Mouse (Mus musculus): ENCODE data around the gene Crhr2. TPM values are rescaled to one million over a fixed set of nuclear protein-coding genes. Genes with fewer than 3 reads are reported as not detected.

Gene Crhr2
- polyA plus RNA-seq, 1 experiment from 2014 or later: 0.22 TPM

- Histone ChIP-seq H3K9ac (ENCODE audit: low read depth, low read length) (no peak overlapping the region), H3K36me3 (ENCODE audit: control insufficient read depth, insufficient read depth, low read length) (no peaks in the 10 kb centered on the region), H3K4me1 (ENCODE audit: control insufficient read depth, insufficient read depth, low read length) (no peaks in the 10 kb centered on the region), H3K9me3 (ENCODE audit: control insufficient read depth, low read length) (no peaks in the 10 kb centered on the region), H3K4me2 (ENCODE audit: low read depth, low read length) (no peak overlapping the region), H3K27ac (ENCODE audit: low read length) (no peak overlapping the region), H3K27me3 (replicated peaks; ENCODE audit: control insufficient read depth, insufficient read depth, low read length) (no peaks in the 10 kb centered on the region), H3K4me3 (ENCODE audit: low read length) (no peak overlapping the region)
- 61% methylated on average over 1 of the region's 1 CpGs for WGBS
- ATAC-seq: no peak
Observed at GRCm38 (mm10) chr6:55133425-55133824, 609 bp upstream of the Crhr2 start.

GRCm38 (mm10) chr6:55131301-55131700, 1.5 kb downstream of the Crhr2 start:
- H3K4me3 ChIP-seq (ENCODE audit: low read length): no peak overlapping the region
- no peaks in the 10 kb centered on the region for H3K36me3 ChIP-seq (ENCODE audit: control insufficient read depth, insufficient read depth, low read length)
- no peaks in the 10 kb centered on the region for H3K27me3 ChIP-seq (replicated peaks; ENCODE audit: control insufficient read depth, insufficient read depth, low read length)
- no peak overlapping the region for H3K4me2 ChIP-seq (ENCODE audit: low read depth, low read length)
- H3K27ac ChIP-seq (ENCODE audit: low read length): no peak overlapping the region
- H3K4me1 ChIP-seq (ENCODE audit: control insufficient read depth, insufficient read depth, low read length): no peaks in the 10 kb centered on the region
- no peaks in the 10 kb centered on the region for H3K9me3 ChIP-seq (ENCODE audit: control insufficient read depth, low read length)
- no peak overlapping the region for H3K9ac ChIP-seq (ENCODE audit: low read depth, low read length)
- WGBS: 80% methylated on average over 4 of the region's 4 CpGs
- no peak for ATAC-seq

- H3K4me3 ChIP-seq (ENCODE audit: low read length): no peak overlapping the region
- WGBS: 38% methylated on average over 6 of the region's 6 CpGs
- H3K27ac ChIP-seq (ENCODE audit: low read length): no peak overlapping the region
- H3K4me2 ChIP-seq (ENCODE audit: low read depth, low read length): no peak overlapping the region
- no peak for ATAC-seq
- H3K36me3 ChIP-seq (ENCODE audit: control insufficient read depth, insufficient read depth, low read length): no peaks in the 10 kb centered on the region
- no peaks in the 10 kb centered on the region for H3K4me1 ChIP-seq (ENCODE audit: control insufficient read depth, insufficient read depth, low read length)
- H3K9me3 ChIP-seq (ENCODE audit: control insufficient read depth, low read length): no peaks in the 10 kb centered on the region
- no peak overlapping the region for H3K9ac ChIP-seq (ENCODE audit: low read depth, low read length)
- H3K27me3 ChIP-seq (replicated peaks; ENCODE audit: control insufficient read depth, insufficient read depth, low read length): no peaks in the 10 kb centered on the region
Observed at GRCm38 (mm10) chr6:55130631-55131030, 2.2 kb downstream of the Crhr2 start.

DNA sequence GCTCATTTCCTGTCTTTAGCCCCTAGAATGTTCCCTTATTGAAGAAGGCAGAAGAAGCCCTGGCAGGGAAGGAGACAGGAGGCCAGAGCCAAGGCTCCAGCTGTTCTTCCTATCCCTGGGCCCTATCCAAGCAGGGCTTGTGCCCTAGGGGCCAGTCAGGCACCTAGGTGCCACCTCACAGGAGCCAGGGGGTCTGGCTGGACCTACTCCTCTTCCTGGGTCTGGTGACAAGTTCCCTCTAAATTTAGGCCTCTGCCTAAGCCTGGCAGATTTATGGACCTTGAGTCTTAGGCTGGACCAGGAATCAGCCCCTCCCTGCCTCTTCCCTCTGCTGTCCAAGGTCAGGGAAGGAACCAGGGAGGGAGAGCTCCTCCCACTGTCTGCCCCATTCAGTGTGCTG, 4.4 kb downstream of the Crhr2 start:
- no peak for ATAC-seq
- H3K27me3 ChIP-seq (replicated peaks; ENCODE audit: control insufficient read depth, insufficient read depth, low read length): no peaks in the 10 kb centered on the region
- no peak overlapping the region for H3K4me3 ChIP-seq (ENCODE audit: low read length)
- no peak overlapping the region for H3K27ac ChIP-seq (ENCODE audit: low read length)
- no peaks in the 10 kb centered on the region for H3K36me3 ChIP-seq (ENCODE audit: control insufficient read depth, insufficient read depth, low read length)
- no peak overlapping the region for H3K9ac ChIP-seq (ENCODE audit: low read depth, low read length)
- no peaks in the 10 kb centered on the region for H3K4me1 ChIP-seq (ENCODE audit: control insufficient read depth, insufficient read depth, low read length)
- no peak overlapping the region for H3K4me2 ChIP-seq (ENCODE audit: low read depth, low read length)
- H3K9me3 ChIP-seq (ENCODE audit: control insufficient read depth, low read length): no peaks in the 10 kb centered on the region

- H3K9ac ChIP-seq (ENCODE audit: low read depth, low read length): no peak overlapping the region
- no peaks in the 10 kb centered on the region for H3K9me3 ChIP-seq (ENCODE audit: control insufficient read depth, low read length)
- 85% methylated on average over 5 of the region's 5 CpGs for WGBS
- H3K27ac ChIP-seq (ENCODE audit: low read length): no peak overlapping the region
- H3K27me3 ChIP-seq (replicated peaks; ENCODE audit: control insufficient read depth, insufficient read depth, low read length): no peaks in the 10 kb centered on the region
- no peaks in the 10 kb centered on the region for H3K36me3 ChIP-seq (ENCODE audit: control insufficient read depth, insufficient read depth, low read length)
- H3K4me3 ChIP-seq (ENCODE audit: low read length): no peak overlapping the region
- no peak for ATAC-seq
- H3K4me2 ChIP-seq (ENCODE audit: low read depth, low read length): no peak overlapping the region
- no peaks in the 10 kb centered on the region for H3K4me1 ChIP-seq (ENCODE audit: control insufficient read depth, insufficient read depth, low read length)
Observed at GRCm38 (mm10) chr6:55126576-55126975, 6.2 kb downstream of the Crhr2 start.

DNA sequence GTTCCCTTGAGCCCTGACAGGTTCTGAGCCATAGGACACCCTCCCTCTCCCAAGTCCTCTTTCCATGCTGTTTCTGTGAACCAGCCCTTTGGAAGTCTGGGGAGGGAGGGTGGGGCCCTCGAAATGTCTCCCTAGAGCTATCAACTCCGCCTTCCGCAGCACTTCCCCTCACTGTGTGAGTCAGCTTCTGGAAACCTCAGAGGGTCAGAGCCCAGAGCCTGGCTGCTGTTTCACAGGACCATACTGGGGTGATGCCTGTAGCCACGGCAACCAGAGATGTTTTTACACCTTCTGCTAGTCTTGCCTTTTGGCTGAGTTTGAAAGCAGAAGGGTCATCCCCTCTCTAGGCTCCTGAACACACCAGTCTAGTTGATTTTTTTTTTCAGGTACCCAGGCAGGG, 9.8 kb downstream of the Crhr2 start:
- no peak overlapping the region for H3K9ac ChIP-seq (ENCODE audit: low read depth, low read length)
- WGBS: 26% methylated on average over 4 of the region's 4 CpGs
- no peak for ATAC-seq
- no peaks in the 10 kb centered on the region for H3K36me3 ChIP-seq (ENCODE audit: control insufficient read depth, insufficient read depth, low read length)
- 0 out of 2 replicates have a peak, but pooled peaks cover 1% of the 10 kb centered on the region for H3K4me1 ChIP-seq (ENCODE audit: control insufficient read depth, insufficient read depth, low read length)
- no peaks in the 10 kb centered on the region for H3K9me3 ChIP-seq (ENCODE audit: control insufficient read depth, low read length)
- peaks cover 10% of the 10 kb centered on the region for H3K27me3 ChIP-seq (replicated peaks; ENCODE audit: control insufficient read depth, insufficient read depth, low read length)
- no peak overlapping the region for H3K4me2 ChIP-seq (ENCODE audit: low read depth, low read length)
- H3K4me3 ChIP-seq (ENCODE audit: low read length): no peak overlapping the region
- H3K27ac ChIP-seq (ENCODE audit: low read length): no peak overlapping the region

DNA sequence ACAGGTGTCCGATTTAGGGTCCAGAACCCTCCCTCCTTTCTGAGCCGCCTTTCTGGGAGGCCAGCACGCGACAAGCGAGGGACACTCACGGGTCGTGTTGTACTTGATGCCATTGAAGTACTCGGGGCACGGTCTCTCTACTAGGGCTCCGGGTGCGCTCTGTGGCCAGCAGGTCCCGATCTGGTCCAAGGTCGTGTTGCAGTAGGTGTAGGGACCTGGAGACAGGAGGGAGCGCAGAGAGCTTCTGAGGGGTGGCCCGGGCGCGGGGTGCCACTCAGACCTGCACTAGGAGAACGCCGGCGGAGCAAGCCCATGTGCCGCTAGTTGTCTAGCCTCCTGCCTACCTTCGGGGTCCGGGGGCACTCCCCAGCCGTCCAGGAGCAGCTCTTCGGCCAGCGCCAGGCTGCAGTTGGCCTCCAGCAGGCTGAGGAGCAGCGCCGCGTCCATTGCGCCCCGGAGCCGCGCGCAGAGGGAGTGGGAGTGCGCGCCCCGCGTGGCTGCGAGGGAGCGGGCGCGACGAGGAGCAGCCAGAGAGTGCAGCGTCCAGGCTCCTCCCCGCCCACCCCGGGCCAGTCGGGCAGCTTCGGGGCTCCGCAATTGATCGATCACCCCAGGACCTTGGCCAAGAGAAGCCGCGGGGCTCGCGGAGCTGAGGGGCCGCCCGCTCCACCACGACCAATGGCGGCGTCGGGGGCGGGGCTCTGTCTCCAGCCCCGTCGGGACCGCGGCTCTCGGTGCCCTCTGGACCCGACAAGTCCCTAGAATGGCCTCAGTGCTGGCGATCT, 15.3 kb downstream of the Crhr2 start:
- Histone ChIP-seq H3K27me3 (replicated peaks; ENCODE audit: control insufficient read depth, insufficient read depth, low read length) (peaks cover 46% of the 10 kb centered on the region), H3K36me3 (ENCODE audit: control insufficient read depth, insufficient read depth, low read length) (no peaks in the 10 kb centered on the region), H3K4me1 (ENCODE audit: control insufficient read depth, insufficient read depth, low read length) (peaks cover 10% of the 10 kb centered on the region), H3K9ac (ENCODE audit: low read depth, low read length) (peak overlapping the region; percentile 48), H3K4me2 (ENCODE audit: low read depth, low read length) (peak overlapping the region; percentile 96), H3K9me3 (ENCODE audit: control insufficient read depth, low read length) (no peaks in the 10 kb centered on the region), H3K4me3 (ENCODE audit: low read length) (peak overlapping the region; percentile 58), H3K27ac (ENCODE audit: low read length) (no peak overlapping the region)
- ATAC-seq: peak; percentile 80
- WGBS: under 1% methylated on average over 55 of the region's 68 CpGs

DNA sequence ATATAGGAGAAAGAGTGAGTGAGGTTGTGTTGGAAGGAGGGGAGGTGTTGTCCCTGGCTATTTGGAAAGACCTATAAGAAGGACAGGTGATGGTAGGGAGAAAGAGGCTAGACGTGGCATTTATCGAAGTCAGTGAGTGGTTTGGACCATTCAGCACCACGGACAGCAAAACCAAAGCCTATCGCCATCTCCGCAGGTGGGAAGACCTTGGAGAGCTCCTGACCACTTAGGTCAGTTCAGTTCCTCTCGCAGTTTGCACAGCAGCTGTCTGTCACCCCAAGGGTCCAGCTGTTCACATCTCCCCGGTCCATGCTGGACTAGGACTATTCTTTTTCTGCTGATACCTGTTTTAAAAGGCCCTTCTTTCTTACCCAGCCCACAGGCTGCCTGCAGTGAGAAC, 24.5 kb downstream of the Crhr2 start:
- H3K4me3 ChIP-seq (ENCODE audit: low read length): no peak overlapping the region
- WGBS: 12% methylated on average over 7 of the region's 7 CpGs

GRCm38 (mm10) chr6:55098603-55099002, 34.2 kb downstream of the Crhr2 start:
- Histone ChIP-seq H3K27ac (ENCODE audit: low read length) (no peak overlapping the region), H3K9ac (ENCODE audit: low read depth, low read length) (no peak overlapping the region), H3K4me3 (ENCODE audit: low read length) (no peak overlapping the region), H3K4me2 (ENCODE audit: low read depth, low read length) (no peak overlapping the region), H3K9me3 (ENCODE audit: control insufficient read depth, low read length) (no peaks in the 10 kb centered on the region), H3K36me3 (ENCODE audit: control insufficient read depth, insufficient read depth, low read length) (no peaks in the 10 kb centered on the region), H3K4me1 (ENCODE audit: control insufficient read depth, insufficient read depth, low read length) (no peaks in the 10 kb centered on the region), H3K27me3 (replicated peaks; ENCODE audit: control insufficient read depth, insufficient read depth, low read length) (0 out of 2 replicates have a peak, but pooled peaks cover 3% of the 10 kb centered on the region)
- 71% methylated on average over 5 of the region's 5 CpGs for WGBS
- no peak for ATAC-seq

More for the DNA sequence above, 24.5 kb downstream of the Crhr2 start:
- Histone ChIP-seq H3K27ac (ENCODE audit: low read length) (no peak overlapping the region), H3K4me2 (ENCODE audit: low read depth, low read length) (no peak overlapping the region), H3K9ac (ENCODE audit: low read depth, low read length) (no peak overlapping the region), H3K27me3 (replicated peaks; ENCODE audit: control insufficient read depth, insufficient read depth, low read length) (no peaks in the 10 kb centered on the region), H3K4me1 (ENCODE audit: control insufficient read depth, insufficient read depth, low read length) (no peaks in the 10 kb centered on the region), H3K9me3 (ENCODE audit: control insufficient read depth, low read length) (no peaks in the 10 kb centered on the region), H3K36me3 (ENCODE audit: control insufficient read depth, insufficient read depth, low read length) (no peaks in the 10 kb centered on the region)
- no peak for ATAC-seq

DNA sequence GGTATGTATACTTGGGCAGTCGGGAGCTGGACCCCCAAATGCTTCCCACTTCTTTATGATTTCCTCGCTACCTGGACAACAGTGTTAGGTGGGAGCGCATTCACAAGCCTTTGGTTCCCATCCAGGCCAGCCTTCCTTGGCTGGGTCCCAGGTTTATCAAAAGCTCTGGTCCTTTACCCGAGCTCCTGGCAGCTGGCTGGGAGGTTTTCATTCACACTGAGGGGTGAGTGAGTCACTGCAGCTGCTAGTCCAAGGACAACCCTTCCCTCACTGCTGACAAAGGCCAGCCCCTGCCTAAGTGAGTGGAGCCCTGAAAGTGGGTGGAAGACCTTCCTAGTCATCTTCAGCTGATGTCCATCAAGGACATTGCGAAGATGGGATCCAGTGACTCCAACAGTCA, 34.8 kb downstream of the Crhr2 start:
- no peaks in the 10 kb centered on the region for H3K4me1 ChIP-seq (ENCODE audit: control insufficient read depth, insufficient read depth, low read length)
- no peak overlapping the region for H3K27ac ChIP-seq (ENCODE audit: low read length)
- ATAC-seq: no peak
- H3K4me2 ChIP-seq (ENCODE audit: low read depth, low read length): no peak overlapping the region
- no peaks in the 10 kb centered on the region for H3K9me3 ChIP-seq (ENCODE audit: control insufficient read depth, low read length)
- no peaks in the 10 kb centered on the region for H3K36me3 ChIP-seq (ENCODE audit: control insufficient read depth, insufficient read depth, low read length)
- no peak overlapping the region for H3K4me3 ChIP-seq (ENCODE audit: low read length)
- WGBS: 64% methylated on average over 5 of the region's 5 CpGs
- no peak overlapping the region for H3K9ac ChIP-seq (ENCODE audit: low read depth, low read length)
- H3K27me3 ChIP-seq (replicated peaks; ENCODE audit: control insufficient read depth, insufficient read depth, low read length): 0 out of 2 replicates have a peak, but pooled peaks cover 3% of the 10 kb centered on the region
